Mouse (Mus musculus): Measurements from ENCODE around the gene Mpv17l.
"Not testable (repeated sequence)": the region's sequence is repeated elsewhere in the genome, so short reads cannot be mapped to it uniquely, and the experiment has no call there.

Mpv17l gene

GRCm38 (mm10) chr16:13940139-13940846 is 37.3 kb downstream of the Mpv17l start:
- DNase-seq (ENCODE audit: low spot score), result peak; percentile 29

- DNase-seq (ENCODE audit: low spot score), result no peak
Measured at GRCm38 (mm10) chr16:13940847-13941395, 38.0 kb downstream of the Mpv17l start.

DNA sequence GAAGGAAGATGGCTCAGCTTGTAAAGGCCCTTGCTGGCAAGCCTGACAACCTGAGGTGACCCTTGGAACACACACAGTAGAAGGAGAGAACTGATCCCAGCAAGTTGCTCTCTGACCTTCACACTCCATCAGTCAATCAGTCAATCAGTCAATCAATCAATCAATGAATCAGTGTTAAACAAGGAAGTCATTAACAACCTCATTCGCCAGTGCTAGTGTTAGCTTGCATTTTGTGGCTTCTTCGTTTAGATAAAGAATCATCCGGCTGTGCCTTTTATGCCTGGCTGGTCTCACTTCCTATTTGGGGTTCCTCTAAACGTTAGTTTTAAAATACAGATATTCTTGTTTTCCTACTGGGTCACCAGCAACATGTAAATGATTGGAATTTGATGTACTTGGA is 41.2 kb downstream of the Mpv17l start:
- DNase-seq (ENCODE audit: low spot score), result no peak

- no peak for DNase-seq (ENCODE audit: low spot score)
Measured at GRCm38 (mm10) chr16:13944752-13945151, 41.8 kb downstream of the Mpv17l start.

- no peak for DNase-seq (ENCODE audit: low spot score)
Measured at GRCm38 (mm10) chr16:13945153-13945552, 42.2 kb downstream of the Mpv17l start.

DNA sequence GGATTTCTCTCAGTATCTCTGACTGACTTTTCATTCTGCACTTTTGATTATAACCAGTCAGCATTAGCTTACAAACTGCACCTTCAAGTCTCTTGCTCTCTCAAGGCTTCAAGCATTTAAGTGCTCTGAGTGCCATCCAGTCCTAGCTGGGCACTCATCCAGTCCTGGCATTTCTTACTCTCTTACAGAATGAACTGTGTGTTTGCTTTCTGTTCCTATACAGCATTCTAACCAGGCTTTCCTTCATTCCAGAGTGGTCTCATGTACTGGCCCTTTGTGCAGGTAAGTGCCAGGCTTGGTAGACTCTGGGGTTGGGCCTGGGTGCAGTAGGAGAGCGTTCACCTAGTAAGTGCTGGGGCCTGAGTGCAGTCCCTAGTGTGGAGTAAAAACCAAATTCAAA is 43.3 kb downstream of the Mpv17l start:
- DNase-seq (ENCODE audit: low spot score), result no peak

DNA sequence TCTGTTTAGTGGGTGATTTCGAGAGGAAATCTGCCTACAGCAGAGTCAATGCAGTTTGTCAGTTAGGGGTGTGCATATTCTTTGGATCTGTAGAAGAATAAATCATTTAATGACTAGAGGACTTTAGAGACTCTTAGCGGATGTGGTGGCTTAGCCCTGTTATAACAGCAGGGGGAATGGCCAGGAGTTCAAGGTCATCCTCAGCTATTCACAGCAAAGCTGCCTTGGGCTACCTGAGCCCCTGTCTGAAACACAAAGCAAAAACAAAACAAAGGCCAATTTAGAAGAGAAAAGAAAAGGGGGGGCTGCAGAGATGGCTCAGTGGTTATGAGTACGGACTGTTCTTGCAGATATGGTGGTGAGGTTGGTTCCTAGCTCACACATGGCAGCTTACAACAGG is 48.3 kb downstream of the Mpv17l start:
- no peak for DNase-seq (ENCODE audit: low spot score)

DNA sequence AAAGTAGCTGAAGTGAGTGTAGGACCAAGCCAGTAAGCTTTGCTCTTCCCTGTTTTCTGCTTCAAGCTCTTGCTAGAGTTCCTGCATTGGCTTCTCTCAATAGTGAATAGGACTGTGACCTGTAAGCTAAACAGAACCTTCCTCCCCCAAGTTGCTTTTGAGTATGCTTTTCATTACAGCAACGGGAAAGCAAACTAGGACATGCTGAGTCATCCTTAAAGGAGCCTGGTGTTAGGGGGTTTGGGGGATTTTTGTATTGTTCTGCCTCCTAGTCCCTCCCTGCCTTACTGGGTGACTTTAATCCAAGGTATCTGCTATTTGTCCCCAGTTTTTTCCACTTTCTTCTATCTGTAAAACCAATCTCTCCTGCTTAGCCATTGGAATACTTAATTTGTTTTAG is 59.1 kb downstream of the Mpv17l start:
- no peak for DNase-seq (ENCODE audit: low spot score)

GRCm38 (mm10) chr16:13969096-13969495 is 66.1 kb downstream of the Mpv17l start:
- DNase-seq (ENCODE audit: low spot score), result no peak

DNA sequence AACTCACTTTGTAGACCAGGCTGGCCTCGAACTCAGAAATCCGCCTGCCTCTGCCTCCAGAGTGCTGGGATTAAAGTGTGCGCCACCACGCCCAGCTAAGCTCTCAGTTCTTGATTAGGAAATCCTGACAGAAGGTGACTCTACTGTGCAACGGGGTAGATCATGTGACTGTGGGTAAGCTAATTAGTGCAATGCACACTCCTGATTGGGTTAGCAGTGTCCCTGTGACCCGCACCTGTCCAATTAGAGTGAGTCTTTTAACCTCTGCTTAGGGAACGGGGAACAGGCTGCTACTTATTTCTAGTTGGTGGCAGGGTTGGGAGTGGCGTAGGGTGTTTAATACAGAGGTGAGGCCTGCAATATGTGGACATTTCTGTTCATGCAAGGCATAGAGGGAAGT is 69.1 kb downstream of the Mpv17l start:
- DNase-seq (ENCODE audit: low spot score), result no peak

GRCm38 (mm10) chr16:13976358-13976896 is 73.5 kb downstream of the Mpv17l start:
- not testable (repeated sequence) for DNase-seq (ENCODE audit: low spot score)

DNA sequence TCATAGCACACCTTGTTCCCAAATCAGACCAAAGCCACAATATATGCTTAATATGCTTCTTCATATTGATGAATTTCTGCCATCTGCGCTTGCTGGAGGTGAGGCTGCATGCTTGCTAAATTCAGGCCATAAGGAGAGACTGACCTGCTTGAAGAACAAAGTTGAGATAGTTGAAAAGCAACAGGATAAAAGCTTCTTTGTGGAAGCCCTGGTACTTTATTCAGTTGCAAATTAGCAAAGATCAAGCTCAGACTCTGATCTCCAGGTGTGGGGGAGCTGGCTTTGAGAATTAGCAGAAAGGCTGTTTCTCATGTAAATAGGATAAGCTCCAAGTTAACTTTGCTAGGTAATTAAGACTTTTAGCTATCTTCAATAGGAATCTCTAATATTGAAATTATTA is 74.1 kb downstream of the Mpv17l start:
- not testable (repeated sequence) for DNase-seq (ENCODE audit: low spot score)

GRCm38 (mm10) chr16:13981726-13982125 is 78.8 kb downstream of the Mpv17l start:
- DNase-seq (ENCODE audit: low spot score), result not testable (repeated sequence)

GRCm38 (mm10) chr16:13983161-13983560 is 80.2 kb downstream of the Mpv17l start:
- no peak for DNase-seq (ENCODE audit: low spot score)

DNA sequence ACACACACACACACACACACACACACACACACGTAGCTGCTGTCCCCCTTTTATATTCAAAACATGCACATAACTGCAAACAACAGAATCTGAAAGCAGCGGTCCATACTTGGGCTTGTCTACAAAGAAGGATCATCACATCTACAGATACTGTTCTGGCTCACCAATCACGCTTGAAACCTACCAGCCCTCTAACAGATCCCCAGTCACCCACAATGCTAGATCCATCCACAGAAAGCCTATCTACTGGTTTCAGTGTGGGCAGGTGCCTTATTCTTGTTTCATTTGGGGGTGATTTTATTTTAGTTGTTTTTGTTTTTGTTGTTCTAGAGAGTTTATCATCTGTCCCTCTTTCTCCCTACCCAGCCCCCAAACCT is 83.2 kb downstream of the Mpv17l start:
- DNase-seq (ENCODE audit: low spot score), result no peak

DNA sequence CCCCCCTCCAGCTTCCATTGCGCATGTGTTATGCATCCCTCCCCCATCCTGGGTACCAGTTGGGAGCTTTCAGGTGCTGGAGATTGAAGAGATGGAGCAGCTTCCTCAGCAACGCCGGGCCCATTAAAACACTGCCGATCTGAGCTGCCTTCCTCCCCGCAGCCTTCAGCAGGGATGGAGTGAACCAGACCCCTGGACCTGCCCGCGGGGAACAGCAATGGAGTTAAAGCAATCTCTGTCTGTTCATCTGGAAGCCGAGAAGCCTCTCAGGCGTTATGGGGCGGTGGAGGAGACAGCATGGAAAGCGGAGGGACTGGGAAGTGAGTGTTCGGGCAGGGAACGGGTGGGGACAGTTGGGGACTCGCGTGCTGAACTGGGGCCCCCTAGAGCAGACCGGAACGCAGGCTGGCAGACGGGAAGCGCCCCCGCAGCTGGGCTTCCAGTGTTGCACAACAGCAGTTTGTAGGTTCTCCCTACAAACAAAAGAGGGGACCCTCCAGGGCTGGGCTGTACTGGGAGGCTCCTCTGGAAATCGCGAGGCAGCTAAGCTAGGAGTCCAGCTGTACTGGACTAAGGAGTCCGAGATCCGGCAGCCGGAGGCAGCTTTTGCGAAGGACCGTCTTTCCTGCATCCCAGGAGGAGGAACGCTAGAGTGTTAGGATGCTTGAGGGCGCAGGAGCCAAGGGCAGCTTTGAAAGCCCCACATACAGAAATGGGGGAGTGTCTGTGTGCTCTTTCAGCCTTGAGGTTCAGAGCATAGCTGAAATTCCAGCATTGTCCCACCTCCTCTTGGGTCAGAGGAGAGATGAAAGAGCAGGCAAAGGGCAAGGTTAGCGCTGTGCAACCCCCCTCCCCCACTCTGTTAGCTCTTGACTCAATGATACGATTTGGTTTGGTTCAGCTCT is 83.9 kb downstream of the Mpv17l start, which contains the start of the genes 2900011O08Rik and Ifitm7:
TSS of gene 2900011O08Rik (plus strand) at position 31 of the 905 bp plus-strand sequence.
TSS of gene Ifitm7 (minus strand) at position 315 of the 905 bp plus-strand sequence.
- no peak for DNase-seq (ENCODE audit: low spot score)

DNA sequence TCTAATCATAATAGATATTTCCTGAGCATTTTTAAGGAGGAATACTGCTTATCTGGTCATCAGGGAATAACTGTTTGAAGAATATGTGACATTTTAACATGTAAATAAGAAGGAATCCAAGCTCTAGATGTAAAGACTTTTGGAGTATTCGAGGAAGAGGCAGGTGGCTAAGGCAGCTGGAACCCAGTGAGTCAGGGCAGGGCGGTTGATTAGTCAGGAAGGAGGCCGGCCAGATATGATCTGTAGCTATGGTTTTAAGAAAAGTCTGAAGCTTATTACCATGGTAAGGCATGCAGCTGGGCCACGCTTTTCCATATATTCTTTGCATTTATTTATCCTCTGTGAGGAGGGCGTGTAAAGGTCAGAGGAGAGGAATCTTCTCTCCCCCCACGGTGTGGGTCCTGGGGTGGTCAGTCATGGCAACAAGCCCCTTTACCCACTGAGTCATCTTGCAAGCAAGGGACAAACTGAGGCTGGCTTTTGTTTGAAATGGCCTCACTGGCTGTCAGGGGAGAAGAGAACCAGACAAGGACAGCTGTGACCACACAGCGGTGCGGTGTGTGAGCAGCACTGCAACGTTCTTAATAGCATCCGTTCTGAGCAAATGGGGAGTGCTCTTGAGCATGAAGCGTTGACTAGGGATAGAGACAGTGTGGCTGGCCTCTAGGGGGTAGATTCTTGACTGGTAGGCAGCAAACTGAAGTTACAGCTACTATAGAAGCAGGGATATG is 89.7 kb downstream of the Mpv17l start:
- no peak for DNase-seq (ENCODE audit: low spot score)

GRCm38 (mm10) chr16:13994076-13994475 is 91.1 kb downstream of the Mpv17l start:
- no peak for DNase-seq (ENCODE audit: low spot score)

DNA sequence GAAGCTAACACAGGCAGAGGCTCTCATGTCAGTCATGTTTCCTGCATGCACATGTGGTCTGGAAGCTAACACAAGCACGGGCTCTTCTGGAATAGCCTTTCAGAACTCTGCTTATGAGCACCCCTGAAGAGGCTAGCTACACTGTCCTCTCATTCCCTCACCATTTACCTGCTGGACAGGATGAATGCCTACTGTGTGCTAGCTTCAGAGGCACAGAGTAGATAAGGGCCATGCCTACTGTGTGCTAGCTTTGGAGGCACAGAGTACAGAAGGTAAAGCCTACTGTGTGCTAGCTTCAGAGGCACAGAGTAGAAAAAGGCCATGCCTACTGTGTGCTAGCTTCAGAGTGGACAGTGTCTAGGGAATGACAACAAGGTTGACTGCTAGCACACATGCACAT is 91.5 kb downstream of the Mpv17l start:
- no peak for DNase-seq (ENCODE audit: low spot score)

All from urinary bladder, postnatal 25 days (tissue).